Mouse (Mus musculus) ES-E14 (cell line): Measurements from ENCODE around the gene Acadvl.

Experiments
- MAFK ChIP-seq: IDR thresholded peaks from 2 replicates; pipeline ENCODE4 v1.6.1; 2014; ENCODE audit warnings: mild to moderate bottlenecking, low read depth, low read length, inconsistent platforms; ENCODE audit not compliant: insufficient read depth
- ZC3H11A ChIP-seq: IDR thresholded peaks from 2 replicates; pipeline ENCODE4 v1.6.1; 2012; ENCODE audit warnings: low read depth, mild to moderate bottlenecking, inconsistent platforms, low read length, borderline replicate concordance

- TF ChIP-seq MAFK (no peak), ZC3H11A (no peak)
These were observed 42.6 kb upstream of the Acadvl start for GRCm38 (mm10) chr11:70057805-70058204.
